Mouse (Mus musculus) CH12.LX (cell line): ENCODE measurements around the gene Card10.

Experiments
- CHD2 ChIP-seq: IDR thresholded peaks from 2 replicates; pipeline ENCODE4 v1.6.1; 2011; ENCODE audit warnings: low read length, improper control_type of control experiment
- CTCF ChIP-seq, 2 experiments: IDR thresholded peaks in 1 of 2; conservative IDR thresholded peaks in 1 of 2; 2 replicates each; pipeline ENCODE4 v1.5.1; 2011 to 2012; ENCODE audit warnings: low read depth in 2 of 2, low read length in 2 of 2, improper control_type of control experiment in 1 of 2, inconsistent platforms in 1 of 2, mild to moderate bottlenecking in 1 of 2, moderate library complexity in 1 of 2
- ELF1 ChIP-seq: IDR thresholded peaks from 2 replicates; pipeline ENCODE4 v1.6.1; 2014; ENCODE audit warnings: low read depth, mild to moderate bottlenecking, inconsistent platforms, low read length, improper control_type of control experiment
- EP300 ChIP-seq: IDR thresholded peaks from 2 replicates; pipeline ENCODE4 v1.6.1; 2011; ENCODE audit warnings: low read length, improper control_type of control experiment
- ETS1 ChIP-seq: conservative IDR thresholded peaks from 2 replicates; pipeline ENCODE4 v1.6.1; 2012; ENCODE audit warnings: low read depth, mild to moderate bottlenecking, inconsistent platforms, low read length, improper control_type of control experiment, moderate library complexity
- KAT2A ChIP-seq: IDR thresholded peaks from 2 replicates; pipeline ENCODE4 v1.6.1; 2012; ENCODE audit warnings: low read length, improper control_type of control experiment, inconsistent platforms; ENCODE audit not compliant: insufficient replicate concordance
- NELFE ChIP-seq: IDR thresholded peaks from 2 replicates; pipeline ENCODE4 v1.6.1; 2011; ENCODE audit warnings: low read depth, low read length, improper control_type of control experiment
- NRF1 ChIP-seq: IDR thresholded peaks from 2 replicates; pipeline ENCODE4 v1.6.1; 2014; ENCODE audit warnings: low read depth, mild to moderate bottlenecking, inconsistent platforms, low read length, improper control_type of control experiment, moderate library complexity
- POLR2A ChIP-seq: IDR thresholded peaks from 2 replicates; pipeline ENCODE4 v1.6.1; 2011; ENCODE audit warnings: low read depth, mild to moderate bottlenecking, improper control_type of control experiment, low read length
- RAD21 ChIP-seq: IDR thresholded peaks from 2 replicates; pipeline ENCODE4 v1.6.1; 2011; ENCODE audit warnings: low read depth, mild to moderate bottlenecking, low read length, improper control_type of control experiment, moderate library complexity
- UBTF ChIP-seq: IDR thresholded peaks from 2 replicates; pipeline ENCODE4 v1.6.1; 2012; ENCODE audit warnings: low read depth, mild to moderate bottlenecking, inconsistent platforms, low read length, improper control_type of control experiment, moderate library complexity
- USF1 ChIP-seq: IDR thresholded peaks from 2 replicates; pipeline ENCODE4 v1.6.1; 2014; ENCODE audit warnings: low read depth, mild to moderate bottlenecking, inconsistent platforms, low read length, improper control_type of control experiment
- ZNF384 ChIP-seq: IDR thresholded peaks from 2 replicates; pipeline ENCODE4 v1.6.1; 2012; ENCODE audit warnings: low read depth, low read length, improper control_type of control experiment, inconsistent platforms

- TF ChIP-seq UBTF: no peak
- TF ChIP-seq POLR2A: no peak
- no peak for TF ChIP-seq ETS1
- TF ChIP-seq ZNF384: no peak
- TF ChIP-seq ELF1: no peak
- TF ChIP-seq EP300: no peak
- TF ChIP-seq RAD21: no peak
- no peak for TF ChIP-seq CTCF (conservative IDR thresholded peaks at IDR 0.05 in 1 of 2, IDR thresholded peaks at IDR 0.05 in 1 of 2; ENCODE audit: low read depth in 2 of 2, low read length in 2 of 2)
- no peak for TF ChIP-seq NRF1
- no peak for TF ChIP-seq USF1
- TF ChIP-seq NELFE: no peak
- no peak for TF ChIP-seq CHD2
- no peak for TF ChIP-seq KAT2A
These were observed 37.9 kb upstream of the Card10 start for GRCm38 (mm10) chr15:78840751-78841150.
